Mouse (Mus musculus) kidney, embryonic 16.5 days (tissue): ENCODE data around the gene Eif4e2. TPM values are rescaled to one million over a fixed set of nuclear protein-coding genes. Genes with fewer than 3 reads are reported as not detected.

Experiments
- ATAC-seq: fragments of 200-750 bp; cut with Nextera tagmentation; 2 replicates; pipeline ENCODE4 v1.8.0; 2017; ENCODE audit warnings: moderate TSS enrichment; ENCODE audit not compliant: low FRiP score, low TSS enrichment
- H3K27ac ChIP-seq: fragments of 300-500 bp; sonication (generic); 2 replicates; pipeline ENCODE4 v1.5.1; 2014; ENCODE audit warnings: low read length
- H3K27me3 ChIP-seq: fragments of 300-500 bp; sonication (generic); 2 replicates; pipeline ENCODE4 v1.6.1; 2014; ENCODE audit warnings: low read length, control low read depth, mixed read lengths; ENCODE audit not compliant: insufficient read depth
- H3K36me3 ChIP-seq: fragments of 300-500 bp; sonication (generic); 2 replicates; pipeline ENCODE4 v1.6.1; 2014; ENCODE audit warnings: low read length, control low read depth, mixed read lengths; ENCODE audit not compliant: insufficient read depth
- H3K4me1 ChIP-seq: fragments of 300-500 bp; sonication (generic); 2 replicates; pipeline ENCODE4 v1.6.1; 2014; ENCODE audit warnings: low read length, control low read depth, mixed read lengths; ENCODE audit not compliant: insufficient read depth
- H3K4me2 ChIP-seq: fragments of 300-500 bp; sonication (generic); replicated peaks from 2 replicates; pipeline ENCODE4 v1.6.1; 2014; ENCODE audit warnings: low read depth, low read length
- H3K4me3 ChIP-seq: fragments of 300-500 bp; sonication (generic); 2 replicates; pipeline ENCODE4 v1.5.1; 2014; ENCODE audit warnings: mild to moderate bottlenecking, low read length
- H3K9ac ChIP-seq: fragments of 300-500 bp; sonication (generic); replicated peaks from 2 replicates; pipeline ENCODE4 v1.6.1; 2014; ENCODE audit warnings: low read length
- H3K9me3 ChIP-seq: fragments of 300-500 bp; sonication (generic); 2 replicates; pipeline ENCODE4 v1.6.1; 2016; ENCODE audit warnings: low read length, control low read depth
- WGBS: fragments of 180-500 bp; shearing (Covaris S2); extraction: QIAGEN DNeasy Blood & Tissue Kit; methylation state at CpG from one replicate; pipeline ENCODE4 v1.1.7; 2014; 5-methylcytosine and 5-hydroxymethylcytosine counted together
- polyA plus RNA-seq: library from polyadenylated mRNA; unstranded; fragments of >200 nt; fragmentation: Nextera tagmentation; extraction: Ambion mirVana; gene quantifications from 2 replicates; pipeline ENCODE4 v1.2.1, GENCODE M21; 2015

Gene Eif4e2
- polyA plus RNA-seq, 1 experiment from 2014 or later: 157 TPM

- Histone ChIP-seq H3K36me3 (no peaks in the 10 kb centered on the region), H3K4me3 (no peak overlapping the region), H3K27me3 (no peaks in the 10 kb centered on the region), H3K27ac (peak overlapping the region; percentile 27), H3K4me1 (no peaks in the 10 kb centered on the region), H3K9me3 (no peaks in the 10 kb centered on the region), H3K9ac (no peak overlapping the region), H3K4me2 (no peak overlapping the region)
- 0 out of 2 replicates have a peak, but pooled peaks have one; percentile 42 for ATAC-seq
- WGBS: 66% methylated on average over 5 of the region's 5 CpGs
These were observed 38.4 kb downstream of the Eif4e2 start for GRCm38 (mm10) chr1:87252040-87252609.

- H3K27me3 ChIP-seq: peaks cover 16% of the 10 kb centered on the region; the same call in 1 of the 2 replicates
- H3K27ac ChIP-seq: no peak overlapping the region
- H3K36me3 ChIP-seq: no peaks in the 10 kb centered on the region
These were observed 41.5 kb downstream of the Eif4e2 start for GRCm38 (mm10) chr1:87255173-87255572.

DNA sequence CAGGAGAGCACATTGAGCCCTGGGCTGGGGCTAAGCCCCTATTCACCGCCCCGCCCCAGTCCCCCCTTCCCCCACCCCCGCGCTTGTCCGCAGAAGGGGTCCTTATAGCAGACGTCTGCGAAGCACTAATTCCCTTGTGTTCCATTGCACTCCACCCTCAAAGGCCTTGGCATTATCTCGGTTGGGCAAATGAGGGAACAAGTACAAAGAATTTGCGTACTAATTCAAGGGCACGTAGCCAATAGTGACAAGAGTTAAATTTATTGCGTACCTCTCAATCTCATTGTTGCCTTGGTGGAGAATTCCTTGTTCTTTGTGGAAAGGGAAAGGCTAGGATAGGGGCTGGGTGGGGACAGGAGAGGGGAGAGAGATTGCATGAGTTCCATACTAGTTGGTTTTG, 44.0 kb downstream of the Eif4e2 start:
- Histone ChIP-seq H3K36me3 (no peaks in the 10 kb centered on the region), H3K9ac (no peak overlapping the region), H3K9me3 (no peaks in the 10 kb centered on the region), H3K4me3 (no peak overlapping the region), H3K4me2 (no peak overlapping the region), H3K27me3 (peaks cover 35% of the 10 kb centered on the region), H3K27ac (no peak overlapping the region), H3K4me1 (no peaks in the 10 kb centered on the region)
- ATAC-seq: no peak
- 20% methylated on average over 11 of the region's 11 CpGs for WGBS

More at GRCm38 (mm10) chr1:87255173-87255572, 41.5 kb downstream of the Eif4e2 start:
- H3K4me1 ChIP-seq: no peaks in the 10 kb centered on the region
- WGBS: 67% methylated on average over 4 of the region's 4 CpGs
- ATAC-seq: no peak
- no peaks in the 10 kb centered on the region for H3K9me3 ChIP-seq
- H3K4me3 ChIP-seq: no peak overlapping the region
- no peak overlapping the region for H3K9ac ChIP-seq
- H3K4me2 ChIP-seq: no peak overlapping the region

DNA sequence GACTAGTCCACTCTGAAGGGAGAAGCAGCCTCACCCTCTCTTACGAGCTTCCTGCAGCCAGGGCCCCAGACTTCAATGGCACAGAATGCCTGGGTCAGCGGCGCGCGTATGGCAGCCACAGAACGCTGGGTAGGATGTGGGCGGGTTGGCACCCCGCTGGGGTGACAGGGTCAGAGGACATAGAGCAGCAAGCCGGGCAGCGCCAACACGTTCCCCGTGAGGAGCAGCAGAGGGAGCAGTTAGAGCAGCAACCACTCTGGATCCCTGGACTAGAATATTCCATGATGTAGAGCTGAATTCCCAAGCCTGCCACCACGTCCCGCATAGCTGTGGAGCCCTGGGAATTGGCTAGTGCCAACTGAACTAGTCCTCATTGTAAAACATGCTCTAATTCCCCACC, 44.8 kb downstream of the Eif4e2 start:
- ATAC-seq: no peak

GRCm38 (mm10) chr1:87259316-87259715, 45.6 kb downstream of the Eif4e2 start:
- Histone ChIP-seq H3K4me3 (no peak overlapping the region), H3K4me2 (no peak overlapping the region), H3K4me1 (peaks cover 13% of the 10 kb centered on the region; the same call in 1 of the 2 replicates), H3K27me3 (peaks cover 52% of the 10 kb centered on the region), H3K9ac (no peak overlapping the region), H3K27ac (no peak overlapping the region), H3K9me3 (no peaks in the 10 kb centered on the region), H3K36me3 (no peaks in the 10 kb centered on the region)
- 74% methylated on average over 2 of the region's 2 CpGs for WGBS
- ATAC-seq: no peak

More for the DNA sequence above, 44.8 kb downstream of the Eif4e2 start:
- H3K27ac ChIP-seq: no peak overlapping the region
- 12% methylated on average over 14 of the region's 14 CpGs for WGBS
- H3K36me3 ChIP-seq: no peaks in the 10 kb centered on the region
- H3K4me2 ChIP-seq: no peak overlapping the region
- H3K9me3 ChIP-seq: no peaks in the 10 kb centered on the region
- no peak overlapping the region for H3K9ac ChIP-seq
- peaks cover 43% of the 10 kb centered on the region for H3K27me3 ChIP-seq
- 0 out of 2 replicates have a peak, but pooled peaks cover 5% of the 10 kb centered on the region for H3K4me1 ChIP-seq
- H3K4me3 ChIP-seq: no peak overlapping the region

GRCm38 (mm10) chr1:87263257-87263656, 49.5 kb downstream of the Eif4e2 start:
- Histone ChIP-seq H3K4me3 (no peak overlapping the region), H3K9ac (no peak overlapping the region), H3K27me3 (peaks cover 71% of the 10 kb centered on the region), H3K9me3 (0 out of 2 replicates have a peak, but pooled peaks cover 3% of the 10 kb centered on the region), H3K4me2 (no peak overlapping the region), H3K4me1 (peaks cover 26% of the 10 kb centered on the region; the same call in 1 of the 2 replicates), H3K36me3 (no peaks in the 10 kb centered on the region), H3K27ac (no peak overlapping the region)
- 8% methylated on average over 9 of the region's 9 CpGs for WGBS
- no peak for ATAC-seq

- 0 out of 2 replicates have a peak, but pooled peaks cover 3% of the 10 kb centered on the region for H3K9me3 ChIP-seq
- H3K4me3 ChIP-seq: peak overlapping the region; percentile 58
- ATAC-seq: no peak
- no peak overlapping the region for H3K27ac ChIP-seq
- peaks cover 26% of the 10 kb centered on the region; the same call in 1 of the 2 replicates for H3K4me1 ChIP-seq
- H3K27me3 ChIP-seq: peaks cover 69% of the 10 kb centered on the region
- H3K9ac ChIP-seq: peak overlapping the region; percentile 46; the same call in 1 of the 2 replicates
- H3K4me2 ChIP-seq: peak overlapping the region; percentile 93
- WGBS: 2% methylated on average over 12 of the region's 12 CpGs
- H3K36me3 ChIP-seq: no peaks in the 10 kb centered on the region
These were observed 50.1 kb downstream of the Eif4e2 start for GRCm38 (mm10) chr1:87263796-87264133.

GRCm38 (mm10) chr1:87264134-87265006, 50.7 kb downstream of the Eif4e2 start, which contains the start of gene Efhd1:
Gene Efhd1 (plus strand): TSS chr1:87264363.
- Histone ChIP-seq H3K4me1 (peaks cover 27% of the 10 kb centered on the region; the same call in 1 of the 2 replicates), H3K4me2 (peak within 1 kb of the TSS; percentile 93), H3K4me3 (peak within 1 kb of the TSS; percentile 58), H3K9me3 (0 out of 2 replicates have a peak, but pooled peaks cover 3% of the 10 kb centered on the region), H3K36me3 (no peaks in the 10 kb centered on the region), H3K27me3 (peaks cover 65% of the 10 kb centered on the region), H3K27ac (no peak within 1 kb of the TSS), H3K9ac (peak within 1 kb of the TSS; percentile 46)
- WGBS: under 1% methylated on average over 70 of the region's 70 CpGs
- ATAC-seq: peak; percentile 64

DNA sequence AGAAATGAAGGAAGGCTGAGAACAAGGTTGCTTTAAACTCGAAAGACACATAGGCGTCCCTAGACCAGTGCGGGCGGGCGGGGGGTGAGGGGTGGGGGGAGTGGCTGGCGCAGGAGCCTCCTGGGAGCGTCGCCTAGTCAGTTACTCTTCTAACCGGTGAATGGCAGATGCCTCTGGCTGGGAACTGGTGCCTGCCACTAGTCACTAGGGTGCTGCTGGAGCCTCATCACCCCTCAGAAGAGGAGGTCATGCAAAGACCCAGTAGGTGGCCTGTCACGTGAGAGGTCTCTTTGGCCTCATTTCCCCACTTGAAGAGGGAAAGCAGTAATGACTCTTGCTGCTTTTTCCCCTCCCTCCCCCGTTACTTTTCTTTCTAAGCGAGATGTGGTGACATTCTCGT, 51.5 kb downstream of the Eif4e2 start:
- no peak overlapping the region for H3K27ac ChIP-seq
- H3K27me3 ChIP-seq: peaks cover 65% of the 10 kb centered on the region
- no peak overlapping the region for H3K9ac ChIP-seq
- H3K9me3 ChIP-seq: 0 out of 2 replicates have a peak, but pooled peaks cover 3% of the 10 kb centered on the region
- no peak for ATAC-seq
- peak overlapping the region; percentile 58 for H3K4me3 ChIP-seq
- H3K36me3 ChIP-seq: no peaks in the 10 kb centered on the region
- 2% methylated on average over 13 of the region's 13 CpGs for WGBS
- peaks cover 30% of the 10 kb centered on the region for H3K4me1 ChIP-seq
- H3K4me2 ChIP-seq: peak overlapping the region; percentile 93
